Mouse (Mus musculus): ENCODE measurements around the gene Zdhhc7.

Gene Zdhhc7

DNA sequence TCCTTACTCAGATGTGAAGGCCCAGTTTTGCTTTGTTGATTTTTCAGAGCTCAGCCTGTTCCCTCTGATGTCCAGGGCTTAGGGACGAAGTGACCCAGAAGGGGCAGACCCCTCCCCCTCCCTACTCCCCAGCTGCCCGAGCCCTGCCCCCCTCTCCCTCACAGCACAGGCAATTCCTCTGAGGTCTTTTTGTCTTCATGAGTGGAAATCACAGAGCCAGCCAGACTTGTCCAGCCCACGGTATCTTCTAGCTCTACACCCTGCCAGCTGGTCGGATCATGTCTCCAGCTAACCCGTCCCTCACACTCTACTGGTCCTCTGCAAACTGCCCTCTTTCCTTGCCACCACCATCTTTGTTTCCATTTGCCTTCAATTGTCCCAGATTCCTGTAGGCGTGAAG is 66.8 kb downstream of the Zdhhc7 start:
- DNase-seq (ENCODE audit: low spot score) = no peak

DNA sequence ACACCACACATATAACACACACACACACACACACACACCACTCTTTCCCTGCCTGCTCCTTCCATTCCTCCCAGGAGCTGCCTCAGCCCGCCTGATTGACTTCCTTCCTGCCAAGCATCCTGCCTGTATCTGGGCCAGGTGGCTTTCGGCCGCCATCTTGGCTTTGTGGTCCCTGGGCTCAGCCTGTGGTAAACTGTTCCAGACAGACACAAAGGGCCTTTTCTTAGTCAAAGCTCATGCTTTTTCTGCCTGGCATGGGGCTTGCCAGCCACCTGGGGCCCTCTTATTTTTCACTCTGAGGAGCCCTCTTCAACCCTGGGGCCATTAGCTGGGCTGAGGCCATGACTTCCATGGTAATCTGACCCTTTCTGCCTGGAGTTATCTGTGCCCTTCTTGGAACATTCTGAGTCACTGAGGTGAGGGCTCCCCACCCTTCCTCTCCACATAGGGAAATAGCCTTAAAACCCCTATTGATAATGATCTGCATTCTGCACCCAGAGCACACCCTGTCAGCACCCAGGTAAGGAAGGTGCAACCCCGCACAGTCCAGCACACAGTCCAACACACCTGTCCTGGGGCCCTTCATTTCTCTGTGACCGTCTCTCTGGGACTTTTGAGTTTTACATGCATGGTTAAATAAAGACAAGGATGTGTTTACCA is 68.6 kb downstream of the Zdhhc7 start:
- no peak for DNase-seq (ENCODE audit: low spot score)

All from yolk sac, embryonic 10.5 days (tissue).